Mouse (Mus musculus) left cerebral cortex, postnatal 25 days (tissue): ENCODE results near the gene Sbno2. TPM values are rescaled to one million over a fixed set of nuclear protein-coding genes. Genes with fewer than 3 reads are reported as not detected.

Experiments
- DNase-seq, 2 experiments: peaks; one replicate each; pipeline ENCODE4 v3.0.0; 2022; ENCODE audit warnings: low spot score in 2 of 2, mixed read lengths in 1 of 2
- intact Hi-C: fragments of 180-260 bp; cut with DNase I; formaldehyde crosslinking; loops from one replicate; pipeline ENCODE4 v1.15.1; 2025
- total RNA-seq, 2 experiments: library from RNA; stranded (reverse); gene quantifications; 2 replicates each; pipeline ENCODE4 v1.2.3; 2021

The Sbno2 gene
- total RNA-seq, 2 experiments from 2014 or later: 17.8 to 17.9 TPM

DNA sequence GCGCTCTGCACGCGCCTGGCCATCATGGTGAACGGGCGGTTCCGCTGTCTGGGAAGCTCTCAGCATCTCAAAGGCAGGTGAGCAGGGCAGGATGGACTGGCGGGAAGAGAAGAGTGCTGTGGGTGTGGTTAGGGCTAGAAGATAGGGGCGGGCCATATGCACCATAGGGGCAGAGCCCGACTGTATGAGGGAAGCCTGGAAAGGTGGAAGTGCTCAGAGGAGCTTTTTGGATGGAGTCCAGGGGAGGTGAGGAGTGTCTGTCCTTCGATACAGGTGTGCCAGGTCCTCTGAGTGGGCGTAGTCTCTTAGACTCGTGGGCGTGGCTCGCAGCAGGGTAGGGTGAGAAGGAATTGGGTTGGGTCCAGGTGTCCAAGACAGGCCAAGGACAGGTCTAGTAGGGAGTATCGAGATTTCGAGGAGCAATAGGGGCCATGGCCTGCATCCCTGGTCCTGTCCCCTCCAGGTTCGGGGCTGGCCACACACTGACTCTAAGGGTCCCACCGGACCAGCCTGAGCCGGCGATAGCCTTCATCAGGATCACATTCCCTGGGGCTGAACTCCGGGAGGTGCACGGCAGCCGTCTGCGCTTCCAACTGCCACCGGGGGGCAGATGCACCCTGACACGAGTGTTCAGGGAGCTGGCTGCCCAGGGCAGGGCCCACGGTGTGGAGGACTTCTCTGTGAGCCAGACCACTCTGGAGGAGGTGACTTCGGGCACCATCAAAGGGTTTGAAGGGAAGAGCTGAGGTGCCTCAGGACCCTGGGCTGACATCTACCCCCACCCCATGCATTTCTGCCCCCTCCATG is 90.7 kb downstream of the Sbno2 start:
- DNase-seq: no peak

DNA sequence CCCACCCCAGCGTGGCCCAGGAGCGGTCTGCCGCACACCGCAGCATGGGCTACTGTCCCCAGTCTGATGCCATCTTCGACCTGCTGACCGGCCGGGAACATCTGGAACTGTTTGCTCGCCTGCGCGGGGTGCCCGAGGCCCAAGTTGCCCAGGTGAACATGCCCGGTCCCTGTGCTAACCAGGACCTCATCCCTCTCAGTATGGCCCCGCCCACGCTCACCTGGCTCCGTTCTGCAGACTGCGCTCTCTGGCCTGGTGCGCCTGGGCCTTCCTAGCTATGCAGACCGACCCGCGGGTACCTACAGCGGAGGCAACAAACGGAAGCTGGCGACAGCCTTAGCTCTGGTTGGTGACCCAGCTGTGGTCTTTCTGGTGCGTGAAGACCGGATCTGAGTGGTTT is 91.8 kb downstream of the Sbno2 start:
- no peak for DNase-seq
- intact Hi-C loops: no loop called here

More for the DNA sequence above, 90.7 kb downstream of the Sbno2 start:
- intact Hi-C loops: no loop called here

DNA sequence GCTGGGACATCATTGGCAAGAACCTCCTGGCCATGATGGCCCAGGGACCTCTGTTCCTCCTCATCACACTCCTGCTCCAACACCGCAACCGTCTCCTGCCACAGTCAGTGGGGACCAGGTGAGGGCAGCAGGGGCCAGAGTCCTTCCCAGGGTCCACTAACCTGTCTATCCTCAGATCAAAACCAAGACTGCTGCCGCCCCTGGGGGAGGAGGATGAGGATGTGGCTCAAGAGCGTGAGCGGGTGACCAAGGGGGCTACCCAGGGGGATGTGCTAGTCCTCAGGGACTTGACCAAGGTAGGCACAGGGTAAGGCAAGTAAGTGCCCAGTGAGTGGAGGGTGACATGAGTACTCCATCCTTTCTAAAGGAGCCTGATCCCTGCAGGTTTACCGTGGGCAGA is 93.6 kb downstream of the Sbno2 start:
- intact Hi-C loops: no loop called here
- DNase-seq: no peak

Other genes with a start within 250 kb of the Sbno2 start
- 1 to 10 TPM; 1.4 to 2.4 TPM for gene Prtn3, start 231.1 kb downstream of the Sbno2 start, total RNA-seq
- 10 to 100 TPM; 51.1 to 53.3 TPM for gene Plppr3, start 230.9 kb downstream of the Sbno2 start, total RNA-seq
- gene Elane, start 219.3 kb downstream of the Sbno2 start, total RNA-seq: not detected
- not detected for gene Cfd, start 214.7 kb downstream of the Sbno2 start, total RNA-seq
- gene Med16, start 196.6 kb downstream of the Sbno2 start, total RNA-seq: 10 to 100 TPM; 57.5 to 59.8 TPM
- gene Gm26602, start 194.7 kb downstream of the Sbno2 start, total RNA-seq: not detected
- 1 to 10 TPM; 7.1 to 7.8 TPM for gene Kiss1r, start 188.6 kb downstream of the Sbno2 start, total RNA-seq
- gene R3hdm4, start 184.4 kb downstream of the Sbno2 start, total RNA-seq: 100 to 1,000 TPM; 366 to 394 TPM
- 1 to 10 TPM; 5.4 to 8.6 TPM for gene Arid3a, start 178.5 kb downstream of the Sbno2 start, total RNA-seq
- gene Wdr18, start 145.4 kb downstream of the Sbno2 start, total RNA-seq: 10 to 100 TPM; 41.1 to 49.9 TPM
- under 1 TPM; 0.14 to 0.23 TPM for gene Grin3b, start 134.9 kb downstream of the Sbno2 start, total RNA-seq
- 100 to 1,000 TPM; 123 to 124 TPM for gene Tmem259, start 121.2 kb downstream of the Sbno2 start, total RNA-seq
- 1 to 10 TPM; 6.0 to 8.2 TPM for gene Cnn2, start 117.0 kb downstream of the Sbno2 start, total RNA-seq
- gene Abca7, start 109.1 kb downstream of the Sbno2 start, total RNA-seq: 10 to 100 TPM; 10.9 to 12.3 TPM
- 1 to 10 TPM; 3.6 to 4.0 TPM for gene Arhgap45, start 88.9 kb downstream of the Sbno2 start, total RNA-seq
- gene Polr2e, start 65.8 kb downstream of the Sbno2 start, total RNA-seq: 10 to 100 TPM; 71.3 to 74.8 TPM
- 100 to 1,000 TPM; 504 to 528 TPM for gene Gpx4, start 58.4 kb downstream of the Sbno2 start, total RNA-seq
- gene Stk11, start 10.2 kb upstream of the Sbno2 start, total RNA-seq: 10 to 100 TPM; 92.1 to 95.0 TPM
- gene Atp5d, start 33.1 kb upstream of the Sbno2 start, total RNA-seq: 100 to 1,000 TPM; 372 to 381 TPM
- 100 to 1,000 TPM; 487 TPM for gene Cbarp, start 35.3 kb upstream of the Sbno2 start, total RNA-seq
- 10 to 100 TPM; 74.3 to 98.7 TPM for gene Midn, start 42.7 kb upstream of the Sbno2 start, total RNA-seq
- 10 to 100 TPM; 77.3 to 90.1 TPM for gene Cirbp, start 60.4 kb upstream of the Sbno2 start, total RNA-seq
- gene 1600002K03Rik, start 67.4 kb upstream of the Sbno2 start, total RNA-seq: 1 to 10 TPM; 6.7 to 7.6 TPM
- 1 to 10 TPM; 9.2 to 9.9 TPM for gene Efna2, start 73.9 kb upstream of the Sbno2 start, total RNA-seq
- gene Mum1, start 120.9 kb upstream of the Sbno2 start, total RNA-seq: 10 to 100 TPM; 40.9 to 41.2 TPM
- gene Ndufs7, start 143.6 kb upstream of the Sbno2 start, total RNA-seq: 100 to 1,000 TPM; 182 to 187 TPM
- gene Gamt, start 155.4 kb upstream of the Sbno2 start, total RNA-seq: 10 to 100 TPM; 27.6 to 30.7 TPM
- 10 to 100 TPM; 76.9 to 93.8 TPM for gene Dazap1, start 155.9 kb upstream of the Sbno2 start, total RNA-seq
- 100 to 1,000 TPM; 788 to 790 TPM for gene Rps15, start 186.9 kb upstream of the Sbno2 start, total RNA-seq
- gene Apc2, start 190.4 kb upstream of the Sbno2 start, total RNA-seq: 100 to 1,000 TPM in 1 of 2 experiments, 10 to 100 TPM in 1; 93.4 to 103 TPM
- 10 to 100 TPM; 27.3 to 29.8 TPM for gene 2310011J03Rik, start 215.0 kb upstream of the Sbno2 start, total RNA-seq
- 1 to 10 TPM; 4.5 to 4.6 TPM for gene Pcsk4, start 223.9 kb upstream of the Sbno2 start, total RNA-seq
- 10 to 100 TPM; 10.5 to 11.2 TPM for gene Reep6, start 224.4 kb upstream of the Sbno2 start, total RNA-seq
- 1 to 10 TPM; 5.1 to 7.4 TPM for gene Adamtsl5, start 242.8 kb upstream of the Sbno2 start, total RNA-seq